Mouse (Mus musculus) MEL (cell line): ENCODE results near the gene Klk12.

ENCODE experiments used
- CTCF ChIP-seq, 3 experiments: IDR thresholded peaks in 2 of 3; conservative IDR thresholded peaks in 1 of 3; 2 replicates each; pipeline ENCODE4 v1.5.1; 2011 to 2012; ENCODE audit warnings: low read length in 3 of 3, low read depth in 2 of 3, mild to moderate bottlenecking in 2 of 3, improper control_type of control experiment in 1 of 3, inconsistent platforms in 1 of 3, mixed read lengths in 1 of 3, moderate library complexity in 1 of 3; ENCODE audit not compliant: control insufficient read depth in 1 of 3, insufficient read depth in 1 of 3, poor library complexity in 1 of 3, severe bottlenecking in 1 of 3
- POLR2A ChIP-seq, 2 experiments: IDR thresholded peaks; 2 replicates each; pipeline ENCODE4 v1.6.1; 2011 to 2012; ENCODE audit warnings: low read length in 2 of 2, mild to moderate bottlenecking in 2 of 2, control low read depth in 1 of 2, improper control_type of control experiment in 1 of 2, low read depth in 1 of 2, moderate library complexity in 1 of 2; ENCODE audit not compliant: control insufficient read depth in 1 of 2, insufficient read depth in 1 of 2, poor library complexity in 1 of 2

DNA sequence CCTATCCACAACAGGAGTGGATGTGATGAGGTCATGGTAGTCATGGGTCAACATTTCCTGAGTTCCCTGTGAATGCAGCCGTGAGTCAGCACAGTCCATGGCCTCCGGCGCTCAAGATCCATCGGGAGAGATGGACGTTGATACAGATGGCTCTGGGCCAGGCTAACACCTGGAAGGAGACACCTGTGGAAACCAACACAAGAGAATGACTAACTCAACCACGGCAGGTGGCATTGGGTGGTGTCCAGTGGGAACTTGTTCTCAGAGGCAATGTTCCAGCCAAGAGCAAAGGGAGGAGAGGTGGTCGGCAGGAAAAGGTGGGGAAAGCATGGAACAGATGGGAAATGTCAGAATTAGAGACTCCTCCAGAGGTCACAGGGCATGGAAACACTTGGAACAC is 52.9 kb downstream of the Klk12 start:
- TF ChIP-seq CTCF (IDR thresholded peaks at IDR 0.05 in 2 of 3, conservative IDR thresholded peaks at IDR 0.05 in 1 of 3; ENCODE audit: control insufficient read depth in 1 of 3, insufficient read depth in 1 of 3, low read depth in 2 of 3, low read length in 3 of 3, poor library complexity in 1 of 3, severe bottlenecking in 1 of 3) (no peak), POLR2A (IDR thresholded peaks at IDR 0.05; ENCODE audit: control insufficient read depth in 1 of 2, insufficient read depth in 1 of 2, low read depth in 1 of 2, low read length in 2 of 2, poor library complexity in 1 of 2) (no peak)
